Mouse (Mus musculus): ENCODE measurements around the gene Shb. TPM values are rescaled to one million over a fixed set of nuclear protein-coding genes. Genes with fewer than 3 reads are reported as not detected.

The Shb gene
- polyA plus RNA-seq (2015; fragmentation: Nextera tagmentation; extraction: Ambion mirVana): 6.3 and 6.7 TPM in 2 replicates

GRCm38 (mm10) chr4:45532375-45532774 is at the start of gene Shb:
TSS of gene Shb (minus strand) at chr4:45532470.
- Histone ChIP-seq H3K27me3 (replicated peaks) (peaks cover 7% of the 10 kb centered on the region; the same call in 1 of the 2 replicates), H3K4me2 (peak within 1 kb of the TSS; percentile 95), H3K27ac (no peak within 1 kb of the TSS), H3K9ac (0 out of 2 replicates have a peak within 1 kb of the TSS, but pooled peaks have one; percentile 65), H3K9me3 (no peaks in the 10 kb centered on the region), H3K36me3 (replicated peaks) (no peaks in the 10 kb centered on the region), H3K4me1 (peaks cover 38% of the 10 kb centered on the region), H3K4me3 (peak within 1 kb of the TSS; percentile 79)
- WGBS: 17% methylated on average over 7 of the region's 7 CpGs
- no peak for ATAC-seq (replicated peaks)

GRCm38 (mm10) chr4:45581095-45581494 is 48.8 kb upstream of the Shb start:
- Histone ChIP-seq H3K9me3 (no peaks in the 10 kb centered on the region), H3K36me3 (replicated peaks) (no peaks in the 10 kb centered on the region), H3K9ac (no peak overlapping the region), H3K27me3 (replicated peaks) (no peaks in the 10 kb centered on the region; the same call in 1 of the 2 replicates), H3K27ac (no peak overlapping the region), H3K4me2 (no peak overlapping the region), H3K4me1 (peaks cover 12% of the 10 kb centered on the region), H3K4me3 (no peak overlapping the region)
- ATAC-seq (replicated peaks): no peak
- 89% methylated on average over 6 of the region's 6 CpGs for WGBS

- WGBS: 20% methylated on average over 22 of the region's 22 CpGs
- Histone ChIP-seq H3K4me2 (no peak overlapping the region), H3K4me3 (no peak overlapping the region), H3K27ac (0 out of 2 replicates have a peak overlapping the region, but pooled peaks have one; percentile 8), H3K9me3 (no peaks in the 10 kb centered on the region), H3K27me3 (replicated peaks) (no peaks in the 10 kb centered on the region), H3K9ac (no peak overlapping the region), H3K4me1 (peaks cover 12% of the 10 kb centered on the region), H3K36me3 (replicated peaks) (no peaks in the 10 kb centered on the region)
- ATAC-seq (replicated peaks): peak; percentile 42
Observed at GRCm38 (mm10) chr4:45578554-45579370, 46.5 kb upstream of the Shb start.

- Histone ChIP-seq H3K4me1 (peaks cover 12% of the 10 kb centered on the region), H3K4me3 (no peak overlapping the region), H3K27me3 (replicated peaks) (no peaks in the 10 kb centered on the region), H3K27ac (no peak overlapping the region), H3K36me3 (replicated peaks) (no peaks in the 10 kb centered on the region), H3K9ac (no peak overlapping the region), H3K9me3 (no peaks in the 10 kb centered on the region), H3K4me2 (no peak overlapping the region)
- 37% methylated on average over 8 of the region's 8 CpGs for WGBS
- ATAC-seq (replicated peaks): no peak
Observed at GRCm38 (mm10) chr4:45577631-45578030, 45.4 kb upstream of the Shb start.

GRCm38 (mm10) chr4:45574614-45575169 is 42.4 kb upstream of the Shb start:
- peak; percentile 48; the same call in 1 of the 2 replicates for ATAC-seq (replicated peaks)
- no peaks in the 10 kb centered on the region for H3K27me3 ChIP-seq (replicated peaks)
- H3K4me1 ChIP-seq: peaks cover 12% of the 10 kb centered on the region
- H3K4me2 ChIP-seq: no peak overlapping the region
- 49% methylated on average over 15 of the region's 15 CpGs for WGBS
- no peak overlapping the region for H3K27ac ChIP-seq
- H3K9ac ChIP-seq: no peak overlapping the region
- H3K9me3 ChIP-seq: no peaks in the 10 kb centered on the region
- no peak overlapping the region for H3K4me3 ChIP-seq
- H3K36me3 ChIP-seq (replicated peaks): no peaks in the 10 kb centered on the region

- no peak overlapping the region for H3K9ac ChIP-seq
- H3K4me2 ChIP-seq: no peak overlapping the region
- H3K9me3 ChIP-seq: no peaks in the 10 kb centered on the region
- no peaks in the 10 kb centered on the region for H3K4me1 ChIP-seq
- no peak overlapping the region for H3K4me3 ChIP-seq
- H3K36me3 ChIP-seq (replicated peaks): no peaks in the 10 kb centered on the region
- ATAC-seq (replicated peaks): no peak
- H3K27me3 ChIP-seq (replicated peaks): no peaks in the 10 kb centered on the region; the same call in 1 of the 2 replicates
- no peak overlapping the region for H3K27ac ChIP-seq
- WGBS: 76% methylated on average over 5 of the region's 5 CpGs
Observed at GRCm38 (mm10) chr4:45569521-45569920, 37.3 kb upstream of the Shb start.

- H3K9ac ChIP-seq: no peak overlapping the region
- no peaks in the 10 kb centered on the region for H3K4me1 ChIP-seq
- ATAC-seq (replicated peaks): no peak
- no peak overlapping the region for H3K4me2 ChIP-seq
- no peaks in the 10 kb centered on the region for H3K27me3 ChIP-seq (replicated peaks)
- no peak overlapping the region for H3K27ac ChIP-seq
- H3K9me3 ChIP-seq: no peaks in the 10 kb centered on the region
- no peak overlapping the region for H3K4me3 ChIP-seq
- WGBS: 87% methylated on average over 5 of the region's 5 CpGs
- no peaks in the 10 kb centered on the region for H3K36me3 ChIP-seq (replicated peaks)
Observed at GRCm38 (mm10) chr4:45558211-45558610, 25.9 kb upstream of the Shb start.

- ATAC-seq (replicated peaks): no peak
- Histone ChIP-seq H3K36me3 (replicated peaks) (no peaks in the 10 kb centered on the region), H3K4me2 (no peak overlapping the region), H3K4me1 (no peaks in the 10 kb centered on the region), H3K27ac (no peak overlapping the region), H3K9me3 (no peaks in the 10 kb centered on the region), H3K4me3 (no peak overlapping the region), H3K27me3 (replicated peaks) (no peaks in the 10 kb centered on the region), H3K9ac (no peak overlapping the region)
- WGBS: 55% methylated on average over 4 of the region's 4 CpGs
Observed at GRCm38 (mm10) chr4:45552571-45552970, 20.3 kb upstream of the Shb start.

- no peaks in the 10 kb centered on the region for H3K4me1 ChIP-seq
- H3K4me3 ChIP-seq: no peak overlapping the region
- H3K36me3 ChIP-seq (replicated peaks): no peaks in the 10 kb centered on the region
- H3K9me3 ChIP-seq: no peaks in the 10 kb centered on the region
- H3K27me3 ChIP-seq (replicated peaks): no peaks in the 10 kb centered on the region
- no peak for ATAC-seq (replicated peaks)
- no peak overlapping the region for H3K4me2 ChIP-seq
- H3K27ac ChIP-seq: no peak overlapping the region
- WGBS: 18% methylated on average over 2 of the region's 2 CpGs
- no peak overlapping the region for H3K9ac ChIP-seq
Observed at GRCm38 (mm10) chr4:45550970-45551369, 18.7 kb upstream of the Shb start.

- no peak for ATAC-seq (replicated peaks)
- no peaks in the 10 kb centered on the region for H3K27me3 ChIP-seq (replicated peaks)
- no peaks in the 10 kb centered on the region for H3K9me3 ChIP-seq
- H3K36me3 ChIP-seq (replicated peaks): no peaks in the 10 kb centered on the region
- H3K4me2 ChIP-seq: no peak overlapping the region
- no peaks in the 10 kb centered on the region for H3K4me1 ChIP-seq
- WGBS: 77% methylated on average over 5 of the region's 5 CpGs
- H3K27ac ChIP-seq: no peak overlapping the region
- no peak overlapping the region for H3K4me3 ChIP-seq
- H3K9ac ChIP-seq: no peak overlapping the region
Observed at GRCm38 (mm10) chr4:45549514-45549913, 17.2 kb upstream of the Shb start.

- no peaks in the 10 kb centered on the region for H3K36me3 ChIP-seq (replicated peaks)
- H3K9ac ChIP-seq: no peak overlapping the region
- ATAC-seq (replicated peaks): no peak
- WGBS: 58% methylated on average over 8 of the region's 8 CpGs
- no peak overlapping the region for H3K27ac ChIP-seq
- peaks cover under 1% of the 10 kb centered on the region for H3K4me1 ChIP-seq
- no peak overlapping the region for H3K4me2 ChIP-seq
- no peaks in the 10 kb centered on the region for H3K27me3 ChIP-seq (replicated peaks)
- H3K4me3 ChIP-seq: no peak overlapping the region
- H3K9me3 ChIP-seq: no peaks in the 10 kb centered on the region
Observed at GRCm38 (mm10) chr4:45545851-45546250, 13.6 kb upstream of the Shb start.

- Histone ChIP-seq H3K4me1 (peaks cover 8% of the 10 kb centered on the region), H3K36me3 (replicated peaks) (no peaks in the 10 kb centered on the region), H3K4me3 (no peak overlapping the region), H3K27ac (no peak overlapping the region), H3K9ac (no peak overlapping the region), H3K9me3 (no peaks in the 10 kb centered on the region), H3K27me3 (replicated peaks) (no peaks in the 10 kb centered on the region), H3K4me2 (no peak overlapping the region)
- ATAC-seq (replicated peaks): no peak
- WGBS: 89% methylated on average over 3 of the region's 3 CpGs
Observed at GRCm38 (mm10) chr4:45543481-45544051, 11.3 kb upstream of the Shb start.

All from midbrain, embryonic 15.5 days (tissue).